Mouse (Mus musculus) heart, postnatal 0 days (tissue): ENCODE measurements at regions not wholly inside any gene's neighbourhood (a gene's known extent, or its start where the extent isn't known, plus 50 kb on each side); places are given as distances from the start of the nearest gene placed in this dataset.

Experiments
- CTCF ChIP-seq: IDR thresholded peaks from 2 replicates; pipeline ENCODE4 v1.5.1; 2016; ENCODE audit warnings: antibody characterized with exemption, control low read depth, low read depth
- EP300 ChIP-seq: IDR thresholded peaks from 2 replicates; pipeline ENCODE4 v1.6.1; 2016; ENCODE audit warnings: antibody characterized with exemption, low read depth

DNA sequence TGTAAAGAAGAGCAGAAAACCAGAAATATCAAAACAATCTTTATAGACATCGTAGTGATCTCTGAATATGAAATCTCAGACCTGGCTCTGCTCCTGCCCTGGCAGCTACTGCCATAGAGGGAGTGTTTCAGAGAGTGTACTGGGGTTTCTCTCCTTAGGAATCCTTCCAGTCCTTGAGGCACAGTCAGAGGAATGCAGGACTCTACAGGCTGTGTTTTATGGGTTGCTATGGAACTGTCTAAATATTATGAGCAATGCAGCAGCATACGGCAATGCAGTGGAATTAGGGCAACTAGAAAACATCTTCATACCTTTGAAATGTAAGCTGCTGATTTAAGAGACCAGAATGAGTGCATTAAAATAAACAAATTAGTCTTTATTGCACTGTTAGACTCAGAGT is 57.2 kb upstream of the Rgs1 start:
- no peak for TF ChIP-seq CTCF
- no peak for TF ChIP-seq EP300
